Comparison of ENCODE assay signal across 24 mouse cellular contexts in the genomic region with DNA sequence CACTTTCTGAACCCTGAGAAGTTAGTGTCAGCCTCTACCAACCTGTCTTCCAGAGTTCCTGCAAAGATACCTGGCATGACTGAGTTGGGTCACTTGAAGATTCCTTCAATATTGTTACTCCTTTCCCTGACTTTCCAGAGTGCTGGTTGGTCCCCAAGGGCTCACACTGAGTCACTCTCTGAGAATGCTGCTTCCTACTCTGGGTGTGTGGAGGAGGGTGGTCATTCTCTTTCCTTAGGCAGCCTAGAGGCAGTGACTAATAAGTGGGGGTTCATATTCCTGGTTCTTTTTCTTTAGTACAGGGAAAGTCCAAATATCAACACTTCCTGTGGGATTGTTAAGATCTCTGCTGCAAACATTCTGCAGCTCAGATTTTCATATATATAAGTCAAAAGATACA. TPM values are rescaled to one million over a fixed set of nuclear protein-coding genes. Genes with fewer than 3 reads are reported as not detected.
DNase-seq lines count a peak whose midpoint lies in the region; ATAC-seq and TF ChIP-seq lines count a peak whose summit lies in the region.
"Had no signal": no experiment of that assay in that cellular context is flagged by ENCODE, and none has a peak within 500 bp of the region (broad histone marks: within the 10 kb centered on the region; RNA-seq: fewer than 3 reads in every experiment).

No protein-coding gene starts in this region.

- TF ChIP-seq CTCF in Patski (IDR thresholded peaks at IDR 0.05), result no peak

- peak; percentile 100 for ATAC-seq in Patski
- ATAC-seq: activated CD4-positive, CD25-positive, alpha-beta regulatory T cell, adult 4 months; forebrain, embryonic 15.5 days; hindbrain, postnatal 0 days; inflammation-experienced regulatory T-cells, adult 6 months; intestine, embryonic 16.5 days had no signal

- DNase-seq in 3T3-L1 (ENCODE audit: low read depth, low spot score) (peak; percentile 93), Patski (ENCODE audit: low read depth, low spot score) (peak; percentile 37), adipocyte (ENCODE audit: low spot score) (no peak)
- peak; percentile 13 for DNase-seq in fibroblast of lung, adult 2 months (ENCODE audit: low read depth)
- no peak for DNase-seq in heart, adult 8-10 months (ENCODE audit: low spot score)
- DNase-seq in urinary bladder, adult 18-20 months (ENCODE audit: low spot score in 2 of 2), result no peak
- DNase-seq: adrenal gland, postnatal 10 days; adrenal gland, postnatal 36 days; cerebellum, adult 11 months; cerebellum, adult 2 months; cerebellum, postnatal 10 days; cerebellum, postnatal 36 days; gastrocnemius, postnatal 25 days; heart, adult 18-20 months; heart, postnatal 14 days; heart, postnatal 4 days; kidney, adult 18-20 months had no signal

- CTCF ChIA-PET in Patski (lab: Charles Lee), result no interaction called here

- POLR2A ChIA-PET in Patski (lab: Charles Lee), result no interaction called here

- H3K27me3 ChIP-seq in Patski, result no peaks in the 10 kb centered on the region
- H3K27me3 ChIP-seq: forebrain, embryonic 12.5 days; forebrain, embryonic 15.5 days; heart, embryonic 13.5 days had no signal

- in situ Hi-C loops in Patski (cut with MboI; ENCODE audit: low pct_unique_long_range_greater_than_20kb), result no loop called here

RNA-seq across cellular contexts. Expression of gene Unc13c, which starts 16.4 kb away (rescaled TPM):
- polyA plus RNA-seq in Patski (2021), result not detected
- under 1 TPM; 0.20 to 0.35 (median 0.28) TPM for total RNA-seq in heart, adult 8-10 months (2022)
- polyA plus RNA-seq: inflammation-experienced regulatory T-cells, adult 6 months had no signal

Comparison
In these comparisons a context has a peak if more than half of its experiments do, and no peak if none do; other contexts are left out.
1. DNase-seq: peak in 3T3-L1 (single experiment), Patski (single experiment) and fibroblast of lung, adult 2 months (single experiment); none in heart, adult 8-10 months (single experiment), adipocyte (single experiment) and urinary bladder, adult 18-20 months (0 of 2).